Mouse (Mus musculus): ENCODE data around the gene 2010111I01Rik.

DNA sequence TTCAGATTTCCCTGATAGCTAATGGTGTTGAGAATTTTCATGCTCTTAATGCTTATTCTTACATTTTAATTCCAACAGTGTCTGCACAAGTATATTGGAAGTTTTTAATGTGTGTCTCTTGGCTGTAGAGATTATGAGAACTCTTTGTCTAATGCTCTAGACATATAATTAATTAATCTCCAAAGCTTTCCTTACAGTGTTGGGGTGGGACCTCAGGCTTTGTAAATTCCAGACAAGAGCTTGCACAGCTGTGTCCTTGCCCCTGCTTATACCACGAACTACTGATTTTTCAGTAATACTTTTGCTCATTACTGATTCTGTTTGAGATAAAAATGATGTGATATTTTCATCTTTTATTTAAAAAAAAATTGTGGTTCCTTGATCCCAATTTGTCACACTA, 74.2 kb downstream of the 2010111I01Rik start:
- TF ChIP-seq POLR2A (IDR thresholded peaks at IDR 0.05; ENCODE audit: control insufficient read depth, low read depth, low read length) (no peak), CTCF (IDR thresholded peaks at IDR 0.05; ENCODE audit: control insufficient read depth, insufficient read depth, insufficient replicate concordance, low read depth, low read length) (no peak)
